Mouse (Mus musculus) forebrain, embryonic 12.5 days (tissue): ENCODE data around the gene Slc46a3. TPM values are rescaled to one million over a fixed set of nuclear protein-coding genes. Genes with fewer than 3 reads are reported as not detected.

ENCODE experiments used
- ATAC-seq: fragments of 200-750 bp; cut with Nextera tagmentation; 2 replicates; pipeline ENCODE4 v1.8.0; 2017; ENCODE audit warnings: moderate TSS enrichment; ENCODE audit not compliant: low FRiP score
- H3K27ac ChIP-seq: fragments of 300-500 bp; sonication (generic); 2 replicates; pipeline ENCODE4 v1.5.1; 2016; ENCODE audit warnings: mild to moderate bottlenecking
- H3K27me3 ChIP-seq: fragments of 300-500 bp; sonication (generic); 2 replicates; pipeline ENCODE4 v1.6.1; 2016; ENCODE audit warnings: mild to moderate bottlenecking
- H3K36me3 ChIP-seq: fragments of 300-500 bp; sonication (generic); replicated peaks from 2 replicates; pipeline ENCODE4 v1.6.1; 2016; ENCODE audit warnings: mild to moderate bottlenecking
- H3K4me1 ChIP-seq: fragments of 300-500 bp; sonication (generic); 2 replicates; pipeline ENCODE4 v1.6.1; 2016
- H3K4me2 ChIP-seq: fragments of 300-500 bp; sonication (generic); 2 replicates; pipeline ENCODE4 v1.6.1; 2016; ENCODE audit warnings: mild to moderate bottlenecking, moderate library complexity
- H3K4me3 ChIP-seq: fragments of 300-500 bp; sonication (generic); replicated peaks from 2 replicates; pipeline ENCODE4 v1.5.1; 2016; ENCODE audit warnings: mild to moderate bottlenecking
- H3K9ac ChIP-seq: fragments of 300-500 bp; sonication (generic); 2 replicates; pipeline ENCODE4 v1.6.1; 2016; ENCODE audit warnings: mild to moderate bottlenecking
- H3K9me3 ChIP-seq: fragments of 300-500 bp; sonication (generic); 2 replicates; pipeline ENCODE4 v1.6.1; 2016
- WGBS: fragments of 180-500 bp; shearing (Covaris S2); methylation state at CpG from one replicate; pipeline ENCODE4 v1.1.7; 2016; 5-methylcytosine and 5-hydroxymethylcytosine counted together
- polyA plus RNA-seq: library from polyadenylated mRNA; unstranded; fragments of >200 nt; fragmentation: Nextera tagmentation; extraction: Ambion mirVana; gene quantifications from 2 replicates; pipeline ENCODE4 v1.2.1, GENCODE M21; 2016

The Slc46a3 gene
- polyA plus RNA-seq = 3.2 and 4.2 TPM in 2 replicates

- Histone ChIP-seq H3K9me3 (no peaks in the 10 kb centered on the region), H3K27ac (0 out of 2 replicates have a peak within 1 kb of the TSS, but pooled peaks have one; percentile 19), H3K9ac (peak within 1 kb of the TSS; percentile 53), H3K4me2 (peak within 1 kb of the TSS; percentile 90), H3K27me3 (peaks cover 25% of the 10 kb centered on the region), H3K36me3 (no peaks in the 10 kb centered on the region), H3K4me3 (peak within 1 kb of the TSS; percentile 55), H3K4me1 (peaks cover 18% of the 10 kb centered on the region)
- peak; percentile 100 for ATAC-seq
- WGBS = under 1% methylated on average over 47 of the region's 47 CpGs
Observed at GRCm38 (mm10) chr5:147894455-147895076, at the start of gene Slc46a3. TSS of gene Slc46a3 (minus strand) at chr5:147894815.

- Histone ChIP-seq H3K27ac (no peak overlapping the region), H3K4me1 (no peaks in the 10 kb centered on the region), H3K27me3 (no peaks in the 10 kb centered on the region), H3K9me3 (peaks cover 3% of the 10 kb centered on the region; the same call in 1 of the 2 replicates), H3K9ac (no peak overlapping the region), H3K36me3 (no peaks in the 10 kb centered on the region), H3K4me3 (no peak overlapping the region), H3K4me2 (no peak overlapping the region)
- WGBS = 80% methylated on average over 5 of the region's 5 CpGs
- no peak for ATAC-seq
Observed at GRCm38 (mm10) chr5:147939226-147939625, 44.6 kb upstream of the Slc46a3 start.

- Histone ChIP-seq H3K4me3 (no peak overlapping the region), H3K36me3 (no peaks in the 10 kb centered on the region), H3K4me1 (no peaks in the 10 kb centered on the region), H3K27ac (no peak overlapping the region), H3K4me2 (no peak overlapping the region), H3K27me3 (no peaks in the 10 kb centered on the region), H3K9me3 (no peaks in the 10 kb centered on the region), H3K9ac (no peak overlapping the region)
- 92% methylated on average over 13 of the region's 13 CpGs for WGBS
- no peak for ATAC-seq
Observed at GRCm38 (mm10) chr5:147935096-147935495, 40.5 kb upstream of the Slc46a3 start.

- no peaks in the 10 kb centered on the region for H3K36me3 ChIP-seq
- H3K4me3 ChIP-seq = no peak overlapping the region
- H3K9ac ChIP-seq = no peak overlapping the region
- H3K27ac ChIP-seq = no peak overlapping the region
- WGBS = 83% methylated on average over 7 of the region's 7 CpGs
- H3K9me3 ChIP-seq = no peaks in the 10 kb centered on the region
- no peak for ATAC-seq
- no peaks in the 10 kb centered on the region for H3K27me3 ChIP-seq
- no peaks in the 10 kb centered on the region for H3K4me1 ChIP-seq
- H3K4me2 ChIP-seq = no peak overlapping the region
Observed at GRCm38 (mm10) chr5:147928668-147929497, 34.3 kb upstream of the Slc46a3 start.

- no peak overlapping the region for H3K9ac ChIP-seq
- no peaks in the 10 kb centered on the region for H3K27me3 ChIP-seq
- H3K27ac ChIP-seq = no peak overlapping the region
- no peak overlapping the region for H3K4me2 ChIP-seq
- H3K9me3 ChIP-seq = no peaks in the 10 kb centered on the region
- H3K36me3 ChIP-seq = no peaks in the 10 kb centered on the region
- H3K4me1 ChIP-seq = no peaks in the 10 kb centered on the region
- no peak for ATAC-seq
- H3K4me3 ChIP-seq = no peak overlapping the region
- 72% methylated on average over 15 of the region's 15 CpGs for WGBS
Observed at GRCm38 (mm10) chr5:147925935-147926604, 31.5 kb upstream of the Slc46a3 start.

GRCm38 (mm10) chr5:147924621-147925020, 30.0 kb upstream of the Slc46a3 start:
- Histone ChIP-seq H3K4me2 (no peak overlapping the region), H3K4me3 (no peak overlapping the region), H3K27ac (no peak overlapping the region), H3K27me3 (no peaks in the 10 kb centered on the region), H3K4me1 (no peaks in the 10 kb centered on the region), H3K9ac (no peak overlapping the region), H3K9me3 (no peaks in the 10 kb centered on the region), H3K36me3 (no peaks in the 10 kb centered on the region)
- no peak for ATAC-seq
- 82% methylated on average over 5 of the region's 5 CpGs for WGBS

- ATAC-seq = no peak
- 81% methylated on average over 17 of the region's 17 CpGs for WGBS
- Histone ChIP-seq H3K4me2 (no peak overlapping the region), H3K4me3 (no peak overlapping the region), H3K36me3 (no peaks in the 10 kb centered on the region), H3K9ac (no peak overlapping the region), H3K4me1 (no peaks in the 10 kb centered on the region), H3K27ac (no peak overlapping the region), H3K27me3 (no peaks in the 10 kb centered on the region), H3K9me3 (no peaks in the 10 kb centered on the region)
Observed at GRCm38 (mm10) chr5:147918044-147918846, 23.6 kb upstream of the Slc46a3 start.

- WGBS = 86% methylated on average over 9 of the region's 9 CpGs
- Histone ChIP-seq H3K4me1 (no peaks in the 10 kb centered on the region), H3K36me3 (no peaks in the 10 kb centered on the region), H3K4me3 (no peak overlapping the region), H3K27me3 (no peaks in the 10 kb centered on the region), H3K27ac (no peak overlapping the region), H3K9me3 (no peaks in the 10 kb centered on the region), H3K4me2 (no peak overlapping the region), H3K9ac (no peak overlapping the region)
- ATAC-seq = no peak
Observed at GRCm38 (mm10) chr5:147916171-147916570, 21.6 kb upstream of the Slc46a3 start.

GRCm38 (mm10) chr5:147915038-147915566, 20.5 kb upstream of the Slc46a3 start:
- no peak overlapping the region for H3K4me2 ChIP-seq
- no peaks in the 10 kb centered on the region for H3K4me1 ChIP-seq
- no peak overlapping the region for H3K27ac ChIP-seq
- H3K36me3 ChIP-seq = no peaks in the 10 kb centered on the region
- no peak overlapping the region for H3K9ac ChIP-seq
- 61% methylated on average over 6 of the region's 6 CpGs for WGBS
- H3K27me3 ChIP-seq = no peaks in the 10 kb centered on the region
- 0 out of 2 replicates have a peak, but pooled peaks cover 2% of the 10 kb centered on the region for H3K9me3 ChIP-seq
- H3K4me3 ChIP-seq = no peak overlapping the region
- ATAC-seq = no peak

GRCm38 (mm10) chr5:147913241-147913842, 18.7 kb upstream of the Slc46a3 start:
- Histone ChIP-seq H3K4me3 (no peak overlapping the region), H3K27me3 (no peaks in the 10 kb centered on the region), H3K36me3 (no peaks in the 10 kb centered on the region), H3K27ac (no peak overlapping the region), H3K9me3 (0 out of 2 replicates have a peak, but pooled peaks cover 2% of the 10 kb centered on the region), H3K9ac (no peak overlapping the region), H3K4me1 (no peaks in the 10 kb centered on the region), H3K4me2 (no peak overlapping the region)
- WGBS = 46% methylated on average over 14 of the region's 14 CpGs
- ATAC-seq = no peak

GRCm38 (mm10) chr5:147911744-147912143, 17.1 kb upstream of the Slc46a3 start:
- H3K27ac ChIP-seq = no peak overlapping the region
- WGBS = 81% methylated on average over 5 of the region's 5 CpGs
- H3K36me3 ChIP-seq = no peaks in the 10 kb centered on the region
- no peak for ATAC-seq
- H3K27me3 ChIP-seq = no peaks in the 10 kb centered on the region
- H3K4me3 ChIP-seq = no peak overlapping the region
- H3K4me1 ChIP-seq = no peaks in the 10 kb centered on the region
- H3K9me3 ChIP-seq = 0 out of 2 replicates have a peak, but pooled peaks cover 2% of the 10 kb centered on the region
- H3K9ac ChIP-seq = no peak overlapping the region
- H3K4me2 ChIP-seq = no peak overlapping the region
